Mouse (Mus musculus) hindbrain, embryonic 15.5 days (tissue): ENCODE measurements around the gene Cd247. TPM values are rescaled to one million over a fixed set of nuclear protein-coding genes. Genes with fewer than 3 reads are reported as not detected.

ENCODE experiments used
- ATAC-seq: fragments of 200-750 bp; cut with Nextera tagmentation; 2 replicates; pipeline ENCODE4 v1.8.0; 2017; ENCODE audit warnings: low read depth, moderate number of reproducible peaks, moderate TSS enrichment; ENCODE audit not compliant: low FRiP score
- H3K27ac ChIP-seq: fragments of 300-500 bp; sonication (generic); replicated peaks from 2 replicates; pipeline ENCODE4 v1.5.1; 2015; ENCODE audit warnings: mild to moderate bottlenecking, inconsistent platforms
- H3K27me3 ChIP-seq: fragments of 300-500 bp; sonication (generic); 2 replicates; pipeline ENCODE4 v1.6.1; 2015; ENCODE audit warnings: control low read depth, inconsistent platforms
- H3K36me3 ChIP-seq: fragments of 300-500 bp; sonication (generic); 2 replicates; pipeline ENCODE4 v1.6.1; 2015; ENCODE audit warnings: control low read depth, inconsistent platforms
- H3K4me1 ChIP-seq: fragments of 300-500 bp; sonication (generic); replicated peaks from 2 replicates; pipeline ENCODE4 v1.6.1; 2015; ENCODE audit warnings: control low read depth, inconsistent platforms
- H3K4me2 ChIP-seq: fragments of 300-500 bp; sonication (generic); 2 replicates; pipeline ENCODE4 v1.6.1; 2015; ENCODE audit warnings: moderate library complexity, mild to moderate bottlenecking, inconsistent platforms
- H3K4me3 ChIP-seq: fragments of 300-500 bp; sonication (generic); 2 replicates; pipeline ENCODE4 v1.5.1; 2015; ENCODE audit warnings: mild to moderate bottlenecking, inconsistent platforms
- H3K9ac ChIP-seq: fragments of 300-500 bp; sonication (generic); 2 replicates; pipeline ENCODE4 v1.6.1; 2015; ENCODE audit warnings: inconsistent platforms
- H3K9me3 ChIP-seq: fragments of 300-500 bp; sonication (generic); 2 replicates; pipeline ENCODE4 v1.6.1; 2016; ENCODE audit warnings: control low read depth, inconsistent platforms
- WGBS: fragments of 180-500 bp; shearing (Covaris S2); methylation state at CpG from one replicate; pipeline ENCODE4 v1.1.7; 2015; 5-methylcytosine and 5-hydroxymethylcytosine counted together
- polyA plus RNA-seq: library from polyadenylated mRNA; unstranded; fragments of >200 nt; fragmentation: Nextera tagmentation; extraction: Ambion mirVana; gene quantifications from 2 replicates; pipeline ENCODE4 v1.2.1, GENCODE M21; 2015

The Cd247 gene
- polyA plus RNA-seq, 1 experiment from 2014 or later, result 0.51 TPM

GRCm38 (mm10) chr1:165862059-165862458 is 73.6 kb downstream of the Cd247 start:
- peak; percentile 42; the same call in 1 of the 2 replicates for ATAC-seq
- WGBS, result 47% methylated on average over 7 of the region's 7 CpGs
- no peaks in the 10 kb centered on the region for H3K36me3 ChIP-seq
- H3K4me3 ChIP-seq, result no peak overlapping the region
- H3K4me1 ChIP-seq, result 0 out of 2 replicates have a peak, but pooled peaks cover 4% of the 10 kb centered on the region
- no peak overlapping the region for H3K4me2 ChIP-seq
- no peak overlapping the region for H3K27ac ChIP-seq
- no peaks in the 10 kb centered on the region for H3K27me3 ChIP-seq
- H3K9ac ChIP-seq, result no peak overlapping the region
- no peaks in the 10 kb centered on the region for H3K9me3 ChIP-seq

GRCm38 (mm10) chr1:165864864-165865795 is 76.6 kb downstream of the Cd247 start:
- ATAC-seq, result no peak
- Histone ChIP-seq H3K4me3 (no peak overlapping the region), H3K27me3 (no peaks in the 10 kb centered on the region), H3K4me2 (no peak overlapping the region), H3K4me1 (0 out of 2 replicates have a peak, but pooled peaks cover 4% of the 10 kb centered on the region), H3K36me3 (no peaks in the 10 kb centered on the region), H3K9ac (no peak overlapping the region), H3K27ac (no peak overlapping the region), H3K9me3 (no peaks in the 10 kb centered on the region)
- WGBS, result 44% methylated on average over 14 of the region's 14 CpGs

GRCm38 (mm10) chr1:165866630-165867280 is 78.3 kb downstream of the Cd247 start:
- no peak overlapping the region for H3K9ac ChIP-seq
- WGBS, result 74% methylated on average over 5 of the region's 5 CpGs
- H3K4me3 ChIP-seq, result no peak overlapping the region
- H3K27ac ChIP-seq, result no peak overlapping the region
- H3K4me2 ChIP-seq, result no peak overlapping the region
- H3K4me1 ChIP-seq, result 0 out of 2 replicates have a peak, but pooled peaks cover 4% of the 10 kb centered on the region
- no peaks in the 10 kb centered on the region for H3K27me3 ChIP-seq
- ATAC-seq, result no peak
- no peaks in the 10 kb centered on the region for H3K9me3 ChIP-seq
- no peaks in the 10 kb centered on the region for H3K36me3 ChIP-seq

GRCm38 (mm10) chr1:165868659-165869058 is 80.2 kb downstream of the Cd247 start:
- Histone ChIP-seq H3K9me3 (no peaks in the 10 kb centered on the region), H3K4me2 (no peak overlapping the region), H3K4me3 (no peak overlapping the region), H3K27me3 (no peaks in the 10 kb centered on the region), H3K27ac (no peak overlapping the region), H3K9ac (no peak overlapping the region), H3K4me1 (0 out of 2 replicates have a peak, but pooled peaks cover 4% of the 10 kb centered on the region), H3K36me3 (no peaks in the 10 kb centered on the region; the same call in 1 of the 2 replicates)
- WGBS, result 94% methylated on average over 8 of the region's 8 CpGs
- ATAC-seq, result no peak

- H3K4me2 ChIP-seq, result no peak overlapping the region
- no peak overlapping the region for H3K9ac ChIP-seq
- no peaks in the 10 kb centered on the region for H3K27me3 ChIP-seq
- ATAC-seq, result no peak
- no peak overlapping the region for H3K4me3 ChIP-seq
- no peaks in the 10 kb centered on the region for H3K9me3 ChIP-seq
- peaks cover 25% of the 10 kb centered on the region for H3K36me3 ChIP-seq
- 44% methylated on average over 8 of the region's 8 CpGs for WGBS
- H3K4me1 ChIP-seq, result no peaks in the 10 kb centered on the region
- H3K27ac ChIP-seq, result no peak overlapping the region
Measured at GRCm38 (mm10) chr1:165874645-165875044, 86.2 kb downstream of the Cd247 start.

- Histone ChIP-seq H3K4me3 (no peak overlapping the region), H3K9me3 (no peaks in the 10 kb centered on the region), H3K4me1 (no peaks in the 10 kb centered on the region), H3K27me3 (no peaks in the 10 kb centered on the region), H3K27ac (no peak overlapping the region), H3K9ac (no peak overlapping the region), H3K4me2 (no peak overlapping the region), H3K36me3 (peaks cover 31% of the 10 kb centered on the region)
- no peak for ATAC-seq
- 88% methylated on average over 6 of the region's 6 CpGs for WGBS
Measured at GRCm38 (mm10) chr1:165875520-165876284, 87.2 kb downstream of the Cd247 start.

- no peak overlapping the region for H3K9ac ChIP-seq
- WGBS, result 95% methylated on average over 2 of the region's 2 CpGs
- H3K4me2 ChIP-seq, result no peak overlapping the region
- H3K4me3 ChIP-seq, result no peak overlapping the region
- H3K4me1 ChIP-seq, result no peaks in the 10 kb centered on the region
- ATAC-seq, result no peak
- H3K9me3 ChIP-seq, result no peaks in the 10 kb centered on the region
- no peaks in the 10 kb centered on the region for H3K27me3 ChIP-seq
- no peak overlapping the region for H3K27ac ChIP-seq
- H3K36me3 ChIP-seq, result peaks cover 31% of the 10 kb centered on the region
Measured at GRCm38 (mm10) chr1:165878751-165879150, 90.3 kb downstream of the Cd247 start.

GRCm38 (mm10) chr1:165882146-165882900 is 93.8 kb downstream of the Cd247 start:
- no peaks in the 10 kb centered on the region for H3K9me3 ChIP-seq
- H3K27me3 ChIP-seq, result no peaks in the 10 kb centered on the region
- no peak overlapping the region for H3K4me2 ChIP-seq
- no peak for ATAC-seq
- H3K27ac ChIP-seq, result no peak overlapping the region
- H3K4me1 ChIP-seq, result no peaks in the 10 kb centered on the region
- H3K9ac ChIP-seq, result no peak overlapping the region
- H3K4me3 ChIP-seq, result no peak overlapping the region
- WGBS, result 55% methylated on average over 8 of the region's 8 CpGs
- H3K36me3 ChIP-seq, result peaks cover 24% of the 10 kb centered on the region

- Histone ChIP-seq H3K27ac (no peak overlapping the region), H3K4me1 (no peaks in the 10 kb centered on the region), H3K4me3 (no peak overlapping the region), H3K27me3 (no peaks in the 10 kb centered on the region), H3K36me3 (peaks cover 57% of the 10 kb centered on the region), H3K9me3 (no peaks in the 10 kb centered on the region), H3K9ac (no peak overlapping the region), H3K4me2 (no peak overlapping the region)
- 87% methylated on average over 2 of the region's 2 CpGs for WGBS
- ATAC-seq, result no peak
Measured at GRCm38 (mm10) chr1:165891686-165892085, 103.2 kb downstream of the Cd247 start.

- Histone ChIP-seq H3K9me3 (no peaks in the 10 kb centered on the region), H3K27me3 (no peaks in the 10 kb centered on the region), H3K4me2 (no peak overlapping the region), H3K27ac (no peak overlapping the region), H3K4me1 (no peaks in the 10 kb centered on the region), H3K4me3 (no peak overlapping the region), H3K9ac (no peak overlapping the region), H3K36me3 (peaks cover 38% of the 10 kb centered on the region)
- 65% methylated on average over 1 of the region's 1 CpGs for WGBS
- ATAC-seq, result no peak
Measured at GRCm38 (mm10) chr1:165903596-165903995, 115.1 kb downstream of the Cd247 start.

GRCm38 (mm10) chr1:165908153-165908552 is 119.7 kb downstream of the Cd247 start:
- no peak for ATAC-seq
- H3K36me3 ChIP-seq, result peaks cover 23% of the 10 kb centered on the region

More at GRCm38 (mm10) chr1:165908153-165908552, 119.7 kb downstream of the Cd247 start:
- Histone ChIP-seq H3K27ac (no peak overlapping the region), H3K4me1 (0 out of 2 replicates have a peak, but pooled peaks cover 3% of the 10 kb centered on the region), H3K4me3 (no peak overlapping the region), H3K9me3 (no peaks in the 10 kb centered on the region), H3K4me2 (no peak overlapping the region), H3K9ac (no peak overlapping the region), H3K27me3 (no peaks in the 10 kb centered on the region)
- 96% methylated on average over 2 of the region's 2 CpGs for WGBS
